Mouse (Mus musculus): Measurements from ENCODE around the gene 3110009E18Rik. TPM values are rescaled to one million over a fixed set of nuclear protein-coding genes. Genes with fewer than 3 reads are reported as not detected.

Gene 3110009E18Rik
- polyA plus RNA-seq, 3 experiments from 2014 or later = 23.2 to 27.8 (median 23.7) TPM

GRCm38 (mm10) chr1:120105556-120105959, 15.4 kb upstream of the 3110009E18Rik start:
- no peak for ATAC-seq

DNA sequence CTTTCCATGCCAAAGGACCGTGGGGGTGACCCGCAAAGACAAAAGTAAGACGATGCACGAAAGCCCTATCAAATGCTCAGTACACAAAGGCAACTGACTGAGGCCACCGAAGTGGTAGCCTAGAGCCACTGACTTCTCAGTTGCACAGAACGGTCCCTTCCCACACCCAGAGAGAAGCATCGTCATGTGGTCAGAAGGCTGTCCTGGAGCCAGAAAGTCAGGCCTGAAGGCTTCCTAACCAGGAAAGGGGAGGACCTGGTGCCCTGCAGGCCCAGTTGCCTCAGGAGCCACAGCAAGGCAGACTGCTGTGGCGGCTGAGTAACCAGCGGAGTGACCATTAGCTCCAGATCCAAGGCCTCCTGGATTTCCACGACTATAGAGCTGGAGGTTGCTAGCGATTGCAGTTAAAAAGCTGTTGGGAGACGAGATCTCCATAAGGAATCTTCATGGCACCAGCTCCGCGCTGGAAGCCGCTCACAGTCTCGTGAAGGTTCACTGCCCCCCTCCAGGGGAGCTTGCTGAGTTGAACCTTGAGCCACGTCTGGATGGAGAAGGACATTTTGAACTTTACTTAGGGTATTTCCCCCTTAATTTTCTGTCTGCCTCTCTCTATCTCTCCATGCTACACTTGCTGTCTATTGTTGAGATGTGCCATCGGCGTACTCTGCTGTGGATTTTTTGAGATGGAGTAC, 11.1 kb upstream of the 3110009E18Rik start:
- ATAC-seq = no peak

DNA sequence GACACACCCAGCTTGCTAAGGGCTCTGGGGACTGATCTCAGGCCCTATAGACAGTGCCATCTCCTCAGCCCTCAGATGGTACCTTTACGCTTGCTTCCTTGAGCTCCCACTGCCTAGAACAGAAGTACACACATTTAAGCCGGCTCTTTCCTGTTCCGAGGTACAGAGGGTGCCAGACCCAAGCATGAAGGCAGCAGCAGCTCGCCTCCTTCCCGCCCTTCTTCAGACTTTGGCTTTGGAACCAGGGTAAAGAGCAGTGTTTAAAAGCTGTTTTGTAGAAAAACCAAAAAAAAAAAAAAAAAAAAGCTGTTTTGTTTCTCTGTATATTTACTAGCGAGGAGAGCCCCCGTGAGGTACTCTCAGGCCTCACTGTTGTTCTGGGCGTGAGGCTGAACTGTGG, 9.2 kb upstream of the 3110009E18Rik start:
- ATAC-seq = no peak

DNA sequence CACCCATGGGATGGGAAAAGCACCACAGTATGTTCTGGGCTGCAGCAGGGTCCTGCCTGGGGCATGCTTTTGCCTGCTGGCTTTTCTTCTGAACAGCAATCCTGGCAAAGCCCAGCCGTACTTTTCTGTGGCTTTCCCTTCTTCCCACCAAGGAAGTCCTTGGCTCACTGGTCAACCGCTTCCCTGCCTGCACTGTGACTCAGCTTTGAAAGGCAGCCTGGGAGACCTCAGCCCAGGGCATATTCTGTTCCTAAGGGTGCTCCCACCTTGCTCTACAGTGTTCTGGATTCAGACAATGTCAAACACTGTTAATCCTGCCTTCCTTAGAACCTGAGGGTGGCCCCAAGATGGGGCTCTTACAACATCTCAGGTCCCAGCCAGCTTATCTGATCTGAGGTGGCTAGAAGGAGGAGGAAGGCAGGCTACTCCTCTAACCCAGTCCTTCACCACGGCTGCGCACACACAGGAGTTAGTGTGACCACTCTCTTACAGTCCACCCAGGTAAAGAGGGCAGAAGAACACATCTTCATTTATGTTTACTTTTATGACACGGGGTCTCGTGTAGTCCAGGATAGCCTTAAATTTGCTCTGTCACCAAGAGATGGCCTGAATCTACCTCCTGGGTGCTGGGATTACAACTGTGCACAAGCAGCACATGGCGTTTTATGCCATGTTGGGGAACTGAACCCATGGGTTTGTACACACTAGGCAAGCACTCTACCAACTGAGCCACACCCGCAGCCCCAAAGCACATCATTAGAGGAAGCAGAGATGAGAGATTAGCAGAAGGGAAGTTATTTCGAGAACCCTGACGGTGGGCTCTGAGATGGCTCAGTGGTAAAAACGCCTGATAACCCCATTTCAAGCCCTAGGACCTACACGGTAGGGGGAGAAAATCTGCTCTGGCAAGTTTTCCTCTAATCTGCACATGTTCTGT, 8.5 kb upstream of the 3110009E18Rik start:
- ATAC-seq = no peak

DNA sequence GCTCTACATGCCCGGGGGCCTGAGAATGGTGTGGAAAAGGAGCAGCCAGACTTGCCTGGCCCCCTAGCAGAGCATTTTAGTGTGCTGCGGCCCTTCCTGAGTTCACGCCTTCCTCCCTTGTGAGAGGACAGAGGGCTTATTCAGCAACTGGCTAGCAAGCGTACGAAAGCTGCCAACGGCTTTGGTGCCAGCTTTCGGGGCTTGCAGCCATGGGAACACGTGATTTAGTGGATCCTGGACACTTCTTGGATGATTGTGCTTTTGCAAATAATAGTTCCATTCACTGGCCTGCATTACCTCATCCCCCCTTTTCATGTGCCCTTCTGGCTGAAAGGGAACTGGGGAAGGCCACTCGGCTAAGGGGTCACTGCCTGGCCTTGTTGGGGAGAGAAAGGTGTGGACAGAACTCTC, 5.3 kb upstream of the 3110009E18Rik start:
- ATAC-seq = no peak

GRCm38 (mm10) chr1:120116106-120116505, 4.9 kb upstream of the 3110009E18Rik start:
- no peak for ATAC-seq

DNA sequence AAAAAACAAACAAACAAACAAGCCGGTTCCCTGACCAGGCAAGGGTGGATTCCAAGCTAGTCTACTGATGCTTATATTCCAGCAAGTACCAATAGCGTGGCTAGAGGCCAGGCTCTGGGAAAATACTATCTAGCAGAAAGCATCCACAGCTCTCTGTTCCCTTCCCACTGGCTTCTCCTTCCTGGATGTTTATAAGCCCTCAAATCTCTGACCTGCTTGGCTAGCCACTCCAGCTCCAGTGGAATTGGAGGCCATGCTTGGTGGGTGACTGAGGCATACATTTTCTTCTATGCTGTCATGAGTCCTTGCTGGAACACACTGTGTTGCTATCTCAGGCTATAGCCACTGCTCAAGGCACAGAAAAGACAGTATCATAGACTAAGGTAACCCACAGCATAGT, 2.1 kb upstream of the 3110009E18Rik start:
- ATAC-seq = no peak

- ATAC-seq = no peak
Observed at GRCm38 (mm10) chr1:120119389-120119788, 1.6 kb upstream of the 3110009E18Rik start.

DNA sequence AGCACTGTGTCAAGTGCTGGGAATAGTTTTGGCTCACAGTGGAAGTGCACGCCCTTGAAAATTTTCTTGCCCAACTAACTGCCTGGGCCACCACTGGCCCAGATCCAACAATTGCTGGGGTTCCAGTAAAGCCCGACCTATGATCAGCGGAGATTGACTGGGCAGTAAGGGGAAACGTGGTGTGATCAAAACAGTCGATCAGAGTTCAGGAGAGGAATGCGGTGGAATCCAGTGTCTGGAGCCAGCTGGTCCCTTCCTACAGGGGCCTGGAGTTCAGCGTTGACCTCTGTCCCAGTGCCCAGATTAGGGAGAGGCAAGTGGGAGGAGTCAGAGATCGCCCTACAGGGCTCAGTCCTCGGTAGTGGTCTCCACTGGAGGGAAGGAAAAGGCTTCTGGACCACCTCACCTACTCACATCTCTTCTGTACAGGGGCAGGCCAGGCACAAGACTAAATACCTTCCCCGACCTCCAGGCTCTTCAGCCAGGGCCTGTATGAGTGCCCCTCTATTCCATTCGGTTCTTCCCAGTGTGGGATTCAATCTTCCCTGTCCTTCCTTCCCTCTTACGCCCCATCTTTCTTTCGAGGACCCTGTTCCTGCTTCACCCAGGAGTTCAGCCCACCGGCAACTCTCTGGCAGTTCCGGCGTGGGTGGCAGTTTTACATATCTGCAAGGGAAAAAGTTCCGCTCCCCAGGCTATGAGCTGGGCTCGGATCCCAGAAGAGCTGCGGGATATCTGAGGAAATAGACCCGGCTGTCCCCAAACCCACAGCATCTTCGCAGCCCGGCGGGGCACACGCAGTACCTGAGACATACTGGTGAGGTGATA, 632 bp upstream of the 3110009E18Rik start:
- ATAC-seq = peak; percentile 45

- no peak for ATAC-seq
Observed at GRCm38 (mm10) chr1:120121930-120122530, 1.0 kb downstream of the 3110009E18Rik start.

- no peak for ATAC-seq
Observed at GRCm38 (mm10) chr1:120122634-120123383, 1.8 kb downstream of the 3110009E18Rik start.

DNA sequence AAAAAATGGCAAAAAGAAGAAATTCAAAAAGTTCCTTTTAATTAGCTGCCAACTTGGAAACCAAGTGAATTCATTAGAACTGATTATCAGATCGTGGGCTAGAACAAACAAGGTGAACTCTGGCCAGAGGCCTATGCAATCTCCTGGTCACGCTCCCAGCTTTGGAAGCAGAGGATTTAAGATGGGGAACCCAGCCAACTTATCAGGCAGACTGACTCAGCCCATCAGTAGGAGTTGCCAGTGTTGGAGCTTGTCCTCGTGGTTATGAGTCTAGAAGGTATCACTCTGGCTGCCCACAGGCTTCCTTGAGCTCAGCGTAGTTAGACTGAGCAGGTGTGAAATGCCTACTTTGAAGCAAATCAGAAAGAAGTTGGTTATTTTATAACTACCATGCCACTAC, 3.9 kb downstream of the 3110009E18Rik start:
- no peak for ATAC-seq

DNA sequence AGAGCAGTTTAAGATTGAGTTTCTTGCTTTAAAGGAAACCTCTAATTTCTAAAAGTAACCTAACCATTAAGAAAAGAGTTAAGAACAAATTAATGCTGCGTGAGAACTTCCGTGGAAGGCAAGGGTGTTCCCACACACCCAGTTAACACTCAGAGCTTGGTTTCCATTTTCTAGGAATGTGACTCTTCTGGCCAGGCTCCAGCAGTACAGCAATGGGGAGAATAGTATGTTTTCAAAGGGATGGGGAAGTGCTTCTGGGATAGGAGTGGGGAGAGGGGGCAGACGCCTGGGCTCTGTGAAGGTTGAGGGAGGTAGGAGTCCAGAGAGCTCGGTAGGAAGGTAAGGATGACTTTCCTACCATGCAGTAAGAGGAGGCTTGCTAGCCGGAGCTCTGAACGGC, 4.5 kb downstream of the 3110009E18Rik start:
- ATAC-seq = no peak

- ATAC-seq = no peak
Observed at GRCm38 (mm10) chr1:120126318-120126717, 5.3 kb downstream of the 3110009E18Rik start.

- ATAC-seq = no peak
Observed at GRCm38 (mm10) chr1:120132376-120132775, 11.4 kb downstream of the 3110009E18Rik start.

GRCm38 (mm10) chr1:120135934-120136786, 15.2 kb downstream of the 3110009E18Rik start:
- ATAC-seq = no peak

DNA sequence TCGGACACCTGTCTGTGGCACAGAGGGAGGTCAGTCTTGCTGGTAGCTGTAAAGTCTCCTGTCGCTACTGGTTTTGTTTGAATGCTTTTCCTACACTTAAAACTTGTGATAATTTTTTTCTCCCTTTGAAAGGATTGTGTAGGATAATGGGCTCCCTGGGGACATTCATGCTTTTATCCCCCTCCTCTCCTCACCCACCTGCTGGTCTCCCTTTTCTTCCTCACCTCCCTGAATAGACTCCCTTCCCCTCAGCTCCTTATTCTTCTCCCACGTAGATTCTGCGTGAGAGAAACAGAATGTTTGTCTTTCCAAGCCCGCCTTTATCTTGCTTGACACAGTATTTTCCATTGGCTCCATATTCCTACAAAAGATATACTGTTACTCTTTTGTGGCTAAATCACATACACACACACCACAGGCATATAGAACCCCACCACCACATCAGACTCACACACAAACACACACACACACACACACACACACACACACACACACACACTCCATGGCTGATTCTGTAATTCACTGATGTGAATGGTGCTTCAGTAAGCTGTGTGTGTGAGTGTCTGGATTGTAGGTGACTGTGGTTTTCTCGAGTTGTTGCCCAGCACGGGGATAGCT, 18.0 kb downstream of the 3110009E18Rik start:
- no peak for ATAC-seq

GRCm38 (mm10) chr1:120140144-120140693, 19.2 kb downstream of the 3110009E18Rik start:
- ATAC-seq = no peak

DNA sequence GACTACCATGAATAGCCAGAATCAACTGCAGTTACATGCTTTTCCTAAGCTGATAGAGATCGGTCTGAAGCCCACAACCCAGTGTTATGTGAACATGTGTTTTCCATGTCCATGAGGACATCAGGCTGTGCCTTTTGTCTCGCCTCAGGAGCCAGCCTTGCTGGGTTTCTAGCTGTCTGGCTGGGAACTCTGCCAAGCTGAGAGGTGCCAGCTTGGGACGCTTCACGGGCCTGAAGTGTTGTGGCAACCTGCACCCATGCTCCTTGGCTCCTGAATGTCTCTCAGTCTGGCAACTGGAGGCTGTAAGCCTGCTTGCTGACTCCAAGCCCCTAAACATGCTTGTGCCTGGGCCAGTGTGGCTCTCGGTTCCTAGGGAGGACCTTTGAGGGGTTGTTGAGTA, 21.6 kb downstream of the 3110009E18Rik start:
- ATAC-seq = no peak

Measured in inflammation-experienced regulatory T-cells, adult 6 months (primary cell).